Mouse (Mus musculus) hindbrain, embryonic 15.5 days (tissue): ENCODE measurements around the gene Pnkd. TPM values are rescaled to one million over a fixed set of nuclear protein-coding genes. Genes with fewer than 3 reads are reported as not detected.

Source experiments
- ATAC-seq: fragments of 200-750 bp; cut with Nextera tagmentation; 2 replicates; pipeline ENCODE4 v1.8.0; 2017; ENCODE audit warnings: low read depth, moderate number of reproducible peaks, moderate TSS enrichment; ENCODE audit not compliant: low FRiP score
- H3K27ac ChIP-seq: fragments of 300-500 bp; sonication (generic); replicated peaks from 2 replicates; pipeline ENCODE4 v1.5.1; 2015; ENCODE audit warnings: mild to moderate bottlenecking, inconsistent platforms
- H3K27me3 ChIP-seq: fragments of 300-500 bp; sonication (generic); 2 replicates; pipeline ENCODE4 v1.6.1; 2015; ENCODE audit warnings: control low read depth, inconsistent platforms
- H3K36me3 ChIP-seq: fragments of 300-500 bp; sonication (generic); 2 replicates; pipeline ENCODE4 v1.6.1; 2015; ENCODE audit warnings: control low read depth, inconsistent platforms
- H3K4me1 ChIP-seq: fragments of 300-500 bp; sonication (generic); replicated peaks from 2 replicates; pipeline ENCODE4 v1.6.1; 2015; ENCODE audit warnings: control low read depth, inconsistent platforms
- H3K4me2 ChIP-seq: fragments of 300-500 bp; sonication (generic); 2 replicates; pipeline ENCODE4 v1.6.1; 2015; ENCODE audit warnings: moderate library complexity, mild to moderate bottlenecking, inconsistent platforms
- H3K4me3 ChIP-seq: fragments of 300-500 bp; sonication (generic); 2 replicates; pipeline ENCODE4 v1.5.1; 2015; ENCODE audit warnings: mild to moderate bottlenecking, inconsistent platforms
- H3K9ac ChIP-seq: fragments of 300-500 bp; sonication (generic); 2 replicates; pipeline ENCODE4 v1.6.1; 2015; ENCODE audit warnings: inconsistent platforms
- H3K9me3 ChIP-seq: fragments of 300-500 bp; sonication (generic); 2 replicates; pipeline ENCODE4 v1.6.1; 2016; ENCODE audit warnings: control low read depth, inconsistent platforms
- WGBS: fragments of 180-500 bp; shearing (Covaris S2); methylation state at CpG from one replicate; pipeline ENCODE4 v1.1.7; 2015; 5-methylcytosine and 5-hydroxymethylcytosine counted together
- polyA plus RNA-seq: library from polyadenylated mRNA; unstranded; fragments of >200 nt; fragmentation: Nextera tagmentation; extraction: Ambion mirVana; gene quantifications from 2 replicates; pipeline ENCODE4 v1.2.1, GENCODE M21; 2015

The Pnkd gene
- polyA plus RNA-seq: 137 and 144 TPM in 2 replicates

DNA sequence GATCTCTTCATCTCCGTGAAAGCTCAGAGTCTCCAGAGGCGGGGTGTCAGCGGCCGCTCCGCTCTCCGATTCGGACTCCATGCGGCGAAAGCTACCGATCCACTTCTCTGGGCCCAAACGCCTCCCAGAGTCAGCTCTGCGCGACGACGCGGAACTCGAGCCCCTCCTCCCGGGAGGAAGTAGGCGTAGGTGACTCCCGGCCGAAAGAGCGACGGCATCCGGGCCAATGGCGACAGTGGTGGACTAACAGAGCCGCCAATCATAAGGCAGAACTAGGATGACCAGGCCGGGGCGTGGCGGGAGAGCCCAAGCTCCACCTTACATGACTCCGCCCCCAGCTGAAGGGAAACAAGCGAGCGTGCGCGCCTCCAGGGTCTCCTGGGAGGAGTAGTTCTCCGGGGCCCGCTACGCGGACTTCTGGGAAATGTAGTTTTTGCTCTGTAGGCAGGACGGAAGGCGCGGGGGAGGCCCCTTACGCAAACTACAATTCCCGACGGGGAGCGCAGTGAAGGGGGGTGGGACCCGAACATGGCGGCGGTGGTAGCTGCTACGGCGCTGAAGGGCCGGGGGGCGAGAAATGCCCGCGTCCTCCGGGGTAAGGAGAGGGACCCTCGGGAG lies at the start of gene Pnkd, which contains the start of gene Aamp:
Gene Pnkd (plus strand): TSS at position 388 of the 618 bp plus-strand sequence.
Gene Aamp (minus strand): TSS at position 196 of the 618 bp plus-strand sequence.
- under 1% methylated on average over 56 of the region's 56 CpGs for WGBS
- ATAC-seq: peak; percentile 97
- peak within 1 kb of the TSS; percentile 87 for H3K4me2 ChIP-seq
- no peaks in the 10 kb centered on the region for H3K9me3 ChIP-seq
- peaks cover 38% of the 10 kb centered on the region for H3K4me1 ChIP-seq
- H3K9ac ChIP-seq: peak within 1 kb of the TSS; percentile 81
- peaks cover 25% of the 10 kb centered on the region for H3K36me3 ChIP-seq
- no peaks in the 10 kb centered on the region for H3K27me3 ChIP-seq
- H3K27ac ChIP-seq: peak within 1 kb of the TSS; percentile 83
- H3K4me3 ChIP-seq: peak within 1 kb of the TSS; percentile 86

DNA sequence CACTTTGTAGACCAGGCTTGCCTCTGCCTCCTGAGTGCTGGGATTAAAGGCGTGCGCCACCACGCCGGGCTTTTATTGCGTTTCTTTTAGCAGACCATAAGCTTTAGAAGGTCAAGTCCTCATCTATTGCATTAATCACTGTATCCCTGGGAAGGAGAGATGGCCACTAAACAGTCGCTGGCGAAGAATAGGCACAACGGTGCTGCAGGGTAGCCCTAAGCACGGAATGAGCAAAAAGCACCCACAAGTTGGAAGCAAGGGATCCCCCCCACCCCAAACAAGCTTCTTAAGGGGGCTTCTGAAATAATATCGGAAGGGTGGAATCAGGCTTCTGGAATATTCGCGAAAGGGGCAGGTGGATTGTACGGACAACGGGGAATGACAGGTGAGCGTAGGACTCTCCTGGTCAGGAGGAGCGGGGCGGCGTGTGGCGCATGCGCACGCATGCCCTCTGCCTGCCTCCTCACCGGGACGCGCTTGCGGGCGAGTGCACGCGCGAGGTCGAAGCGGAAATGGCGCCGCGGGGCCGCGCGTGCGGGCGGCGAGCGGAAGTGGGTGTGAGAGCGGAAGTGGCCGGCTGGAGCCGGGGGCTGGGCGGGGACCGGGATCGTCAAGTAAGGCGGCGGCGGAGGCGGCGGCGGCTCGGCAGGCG lies 48.7 kb upstream of the Pnkd start, which contains the start of gene Arpc2:
Gene Arpc2 (plus strand): TSS at position 147 of the 652 bp plus-strand sequence.
- Histone ChIP-seq H3K4me3 (peak within 1 kb of the TSS; percentile 98), H3K27ac (peak within 1 kb of the TSS; percentile 93), H3K9ac (peak within 1 kb of the TSS; percentile 99), H3K36me3 (no peaks in the 10 kb centered on the region), H3K27me3 (no peaks in the 10 kb centered on the region), H3K4me1 (peaks cover 39% of the 10 kb centered on the region), H3K4me2 (peak within 1 kb of the TSS; percentile 74), H3K9me3 (no peaks in the 10 kb centered on the region)
- ATAC-seq: peak; percentile 94
- WGBS: 2% methylated on average over 43 of the region's 55 CpGs

DNA sequence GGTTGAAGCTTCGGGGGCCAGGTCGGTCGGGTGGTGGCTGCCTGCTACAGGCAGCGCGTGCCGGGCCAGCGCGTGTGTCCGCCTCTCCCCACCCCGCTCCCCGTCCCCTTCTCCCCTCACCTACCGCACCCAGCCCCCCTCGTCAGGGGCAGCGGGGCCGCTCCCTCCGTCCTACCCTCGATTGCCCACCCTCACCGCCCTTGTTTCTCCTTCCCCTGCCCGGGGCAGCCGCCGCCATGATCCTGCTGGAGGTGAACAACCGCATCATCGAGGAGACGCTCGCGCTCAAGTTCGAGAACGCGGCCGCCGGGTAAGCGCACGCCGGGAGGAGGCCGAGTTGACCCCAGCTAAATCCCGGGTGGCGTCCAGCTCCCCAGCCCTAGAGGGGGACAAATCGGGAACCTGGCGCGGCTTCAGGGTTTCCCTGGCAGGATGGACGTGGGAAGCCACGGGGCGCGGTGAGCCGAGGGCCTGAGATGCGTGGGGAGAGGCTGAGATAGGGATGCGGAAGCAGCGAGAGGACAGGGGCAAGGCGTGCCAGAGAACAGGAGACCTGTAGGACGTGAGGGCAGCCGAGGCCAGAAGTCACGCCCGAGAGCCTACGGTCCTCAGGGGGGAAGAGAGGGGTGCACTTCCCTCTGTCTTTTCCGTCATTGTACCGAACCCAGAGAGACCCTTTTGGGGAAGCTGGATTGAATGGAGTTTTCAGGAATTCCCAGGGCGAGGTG lies 48.0 kb upstream of the Pnkd start:
- Histone ChIP-seq H3K9ac (peak overlapping the region; percentile 99), H3K27me3 (no peaks in the 10 kb centered on the region), H3K27ac (peak overlapping the region; percentile 93), H3K9me3 (no peaks in the 10 kb centered on the region), H3K4me3 (peak overlapping the region; percentile 98), H3K4me2 (peak overlapping the region; percentile 74), H3K36me3 (no peaks in the 10 kb centered on the region), H3K4me1 (peaks cover 40% of the 10 kb centered on the region)
- ATAC-seq: peak; percentile 82
- under 1% methylated on average over 41 of the region's 57 CpGs for WGBS

DNA sequence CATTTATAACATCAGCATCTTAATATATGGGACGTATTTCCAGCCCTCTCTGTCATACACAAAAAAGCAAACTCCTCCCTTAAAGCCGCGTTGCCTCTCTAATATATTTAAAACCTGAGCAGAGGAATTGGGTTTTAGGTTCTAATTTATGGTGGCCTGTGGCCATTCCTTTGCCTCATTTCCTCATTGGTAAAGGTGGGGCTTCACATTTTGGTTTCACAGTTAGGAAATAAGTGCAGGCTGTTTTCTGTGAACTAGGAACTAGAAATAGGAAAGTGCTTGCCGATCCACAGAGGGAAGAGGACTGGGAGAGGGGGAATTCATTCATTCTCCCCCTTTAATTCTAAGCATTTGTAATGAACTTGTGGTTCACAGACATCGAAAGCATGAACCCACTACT lies 47.1 kb upstream of the Pnkd start:
- no peak overlapping the region; the same call in 1 of the 2 replicates for H3K27ac ChIP-seq
- WGBS: 46% methylated on average over 5 of the region's 5 CpGs
- no peak for ATAC-seq
- peaks cover 40% of the 10 kb centered on the region for H3K4me1 ChIP-seq
- H3K36me3 ChIP-seq: no peaks in the 10 kb centered on the region
- H3K9ac ChIP-seq: peak overlapping the region; percentile 99
- no peaks in the 10 kb centered on the region for H3K27me3 ChIP-seq
- no peaks in the 10 kb centered on the region for H3K9me3 ChIP-seq
- peak overlapping the region; percentile 98 for H3K4me3 ChIP-seq
- peak overlapping the region; percentile 74 for H3K4me2 ChIP-seq

DNA sequence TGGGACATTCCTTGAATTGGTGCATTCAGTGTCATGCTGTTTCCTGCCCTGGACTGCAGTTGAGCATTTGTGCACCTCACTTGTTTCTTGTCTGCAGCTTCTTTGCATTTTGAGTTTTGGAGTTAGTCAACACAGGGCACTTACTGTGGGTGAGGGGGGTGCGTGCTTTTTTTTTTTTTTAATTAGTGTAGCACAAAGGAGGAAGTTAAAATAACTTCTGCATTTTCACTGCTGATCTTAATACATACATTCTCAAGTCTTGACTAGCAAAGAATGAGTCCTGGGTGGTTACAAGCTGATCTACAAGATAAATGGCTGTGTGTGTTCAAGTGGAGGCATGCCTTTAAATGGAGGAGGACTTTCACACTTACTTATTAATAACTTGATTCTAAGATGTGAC lies 46.6 kb upstream of the Pnkd start:
- Histone ChIP-seq H3K9ac (peak overlapping the region; percentile 99; the same call in 1 of the 2 replicates), H3K27ac (no peak overlapping the region), H3K27me3 (no peaks in the 10 kb centered on the region), H3K4me3 (peak overlapping the region; percentile 98), H3K9me3 (no peaks in the 10 kb centered on the region), H3K4me1 (peaks cover 40% of the 10 kb centered on the region), H3K4me2 (peak overlapping the region; percentile 74), H3K36me3 (no peaks in the 10 kb centered on the region)
- WGBS: 67% methylated on average over 1 of the region's 1 CpGs
- no peak for ATAC-seq

DNA sequence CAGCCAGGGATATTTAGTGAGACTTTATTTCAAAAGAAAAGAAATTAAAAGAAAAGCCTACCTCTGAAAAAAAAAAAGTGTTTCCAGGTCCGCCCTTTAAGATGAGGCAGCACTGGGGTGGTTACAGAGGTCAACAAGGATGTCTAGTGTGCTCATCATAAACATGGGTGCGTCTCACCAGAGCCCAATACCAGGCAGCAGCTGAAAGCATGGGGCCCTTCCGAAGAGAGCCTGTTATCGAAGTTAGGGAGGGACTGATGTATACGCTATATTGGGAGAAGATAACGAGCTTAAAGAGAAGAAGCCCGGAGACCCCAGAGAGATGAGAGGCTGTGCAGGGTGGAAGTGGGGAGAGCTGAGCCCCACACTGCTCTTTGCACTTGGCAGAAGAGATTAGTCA lies 45.6 kb upstream of the Pnkd start:
- H3K4me3 ChIP-seq: no peak overlapping the region
- no peak overlapping the region for H3K9ac ChIP-seq
- H3K4me2 ChIP-seq: peak overlapping the region; percentile 74
- no peak for ATAC-seq
- H3K9me3 ChIP-seq: no peaks in the 10 kb centered on the region
- no peaks in the 10 kb centered on the region for H3K36me3 ChIP-seq
- no peak overlapping the region for H3K27ac ChIP-seq
- H3K4me1 ChIP-seq: peaks cover 40% of the 10 kb centered on the region
- H3K27me3 ChIP-seq: no peaks in the 10 kb centered on the region
- WGBS: 69% methylated on average over 7 of the region's 7 CpGs

DNA sequence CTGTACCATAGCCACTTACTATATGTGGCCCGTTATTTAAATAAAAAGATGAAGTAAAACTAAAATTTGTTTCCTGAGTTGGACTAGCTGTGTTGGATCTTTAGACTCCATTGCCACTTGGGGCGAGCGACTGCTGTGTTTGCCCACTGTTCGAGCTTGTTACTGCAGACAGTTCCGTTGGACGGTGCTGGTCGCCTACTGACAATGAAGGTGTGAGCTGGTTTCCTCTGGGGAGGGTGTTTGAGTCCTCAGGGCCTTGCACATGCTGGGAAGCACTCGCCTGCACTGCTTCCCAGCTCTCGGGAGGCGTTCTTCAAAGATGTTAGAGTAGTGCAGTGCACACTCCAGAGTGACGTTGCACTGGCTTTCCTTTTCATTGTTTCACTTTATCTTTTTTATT lies 45.1 kb upstream of the Pnkd start:
- 0 out of 2 replicates have a peak overlapping the region, but pooled peaks have one; percentile 4 for H3K9ac ChIP-seq
- no peaks in the 10 kb centered on the region for H3K27me3 ChIP-seq
- peaks cover 40% of the 10 kb centered on the region for H3K4me1 ChIP-seq
- no peak overlapping the region for H3K27ac ChIP-seq
- WGBS: 64% methylated on average over 11 of the region's 11 CpGs
- H3K4me3 ChIP-seq: no peak overlapping the region
- no peak for ATAC-seq
- peak overlapping the region; percentile 74 for H3K4me2 ChIP-seq
- H3K9me3 ChIP-seq: no peaks in the 10 kb centered on the region
- H3K36me3 ChIP-seq: no peaks in the 10 kb centered on the region

DNA sequence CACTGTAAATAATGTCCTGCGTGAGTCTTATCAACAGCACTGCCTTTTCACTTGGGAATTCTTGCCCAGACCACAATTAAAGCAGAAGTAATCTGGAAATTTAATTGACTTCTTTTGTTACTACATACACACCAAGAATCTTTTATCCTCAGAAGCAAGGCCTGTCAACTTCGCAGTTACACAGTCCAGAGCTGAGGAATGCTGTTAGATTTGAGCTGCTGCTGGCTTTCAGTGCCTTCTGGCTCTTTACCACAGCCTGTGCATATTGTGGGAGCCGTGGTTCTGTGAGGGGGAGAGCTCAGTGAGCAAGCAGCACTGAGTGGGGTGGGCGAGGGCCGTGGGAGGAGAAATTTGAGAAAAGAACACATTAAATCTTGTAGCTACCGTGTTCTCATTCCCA lies 44.4 kb upstream of the Pnkd start:
- WGBS: 65% methylated on average over 6 of the region's 6 CpGs
- H3K9ac ChIP-seq: no peak overlapping the region
- H3K36me3 ChIP-seq: no peaks in the 10 kb centered on the region
- no peak overlapping the region for H3K4me3 ChIP-seq
- H3K27ac ChIP-seq: 0 out of 2 replicates have a peak overlapping the region, but pooled peaks have one; percentile 3
- no peaks in the 10 kb centered on the region for H3K27me3 ChIP-seq
- 0 out of 2 replicates have a peak overlapping the region, but pooled peaks have one; percentile 9 for H3K4me2 ChIP-seq
- H3K4me1 ChIP-seq: peaks cover 40% of the 10 kb centered on the region
- ATAC-seq: no peak
- H3K9me3 ChIP-seq: no peaks in the 10 kb centered on the region

DNA sequence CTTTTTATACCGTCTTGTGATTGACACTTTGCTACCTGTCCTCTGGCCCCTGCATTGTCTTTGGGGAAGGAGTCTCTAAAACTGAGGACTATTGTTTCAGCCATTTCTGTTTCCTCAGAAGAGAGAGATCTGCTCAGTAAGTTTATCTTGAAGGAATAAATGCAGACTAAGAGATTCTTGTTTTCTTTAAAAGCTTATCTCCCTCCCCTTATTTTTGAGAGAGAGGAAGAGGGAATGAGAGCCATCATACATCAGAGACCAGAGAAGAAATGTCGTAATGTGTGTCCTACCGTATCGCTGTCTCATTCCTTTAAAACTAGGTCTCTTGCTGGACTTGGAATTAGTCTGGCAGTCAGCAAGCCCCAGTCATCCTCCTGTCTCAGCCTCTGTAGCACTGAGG lies 43.9 kb upstream of the Pnkd start:
- WGBS: 82% methylated on average over 4 of the region's 4 CpGs

DNA sequence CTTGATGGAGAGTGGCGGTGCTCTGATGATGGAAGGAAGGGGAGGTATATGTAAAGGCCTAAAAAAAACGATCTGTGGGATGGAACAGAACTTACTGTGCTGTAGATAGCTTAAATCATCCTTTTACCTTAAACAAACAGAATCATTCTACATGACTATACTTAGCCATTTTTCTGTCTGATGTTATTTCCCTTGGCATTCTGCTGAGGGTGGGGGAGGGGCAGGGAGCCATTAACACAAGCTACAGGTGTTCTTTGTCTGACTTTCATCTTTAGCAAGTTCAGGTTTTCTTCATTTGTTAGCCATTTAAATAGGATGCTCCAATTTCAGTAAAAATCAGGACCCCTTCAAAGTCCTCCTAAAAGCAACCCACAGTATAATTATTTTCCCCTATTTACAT lies 39.2 kb upstream of the Pnkd start:
- no peak for ATAC-seq
- Histone ChIP-seq H3K27ac (no peak overlapping the region), H3K4me1 (peaks cover 7% of the 10 kb centered on the region), H3K36me3 (peaks cover 20% of the 10 kb centered on the region), H3K9me3 (no peaks in the 10 kb centered on the region), H3K9ac (no peak overlapping the region), H3K4me3 (no peak overlapping the region), H3K4me2 (no peak overlapping the region), H3K27me3 (no peaks in the 10 kb centered on the region)
- 87% methylated on average over 2 of the region's 2 CpGs for WGBS

More for the DNA sequence above, 43.9 kb upstream of the Pnkd start:
- Histone ChIP-seq H3K4me2 (no peak overlapping the region), H3K9me3 (no peaks in the 10 kb centered on the region), H3K9ac (no peak overlapping the region), H3K27ac (0 out of 2 replicates have a peak overlapping the region, but pooled peaks have one; percentile 3), H3K27me3 (no peaks in the 10 kb centered on the region), H3K4me1 (peaks cover 40% of the 10 kb centered on the region), H3K36me3 (no peaks in the 10 kb centered on the region), H3K4me3 (no peak overlapping the region)
- ATAC-seq: no peak

DNA sequence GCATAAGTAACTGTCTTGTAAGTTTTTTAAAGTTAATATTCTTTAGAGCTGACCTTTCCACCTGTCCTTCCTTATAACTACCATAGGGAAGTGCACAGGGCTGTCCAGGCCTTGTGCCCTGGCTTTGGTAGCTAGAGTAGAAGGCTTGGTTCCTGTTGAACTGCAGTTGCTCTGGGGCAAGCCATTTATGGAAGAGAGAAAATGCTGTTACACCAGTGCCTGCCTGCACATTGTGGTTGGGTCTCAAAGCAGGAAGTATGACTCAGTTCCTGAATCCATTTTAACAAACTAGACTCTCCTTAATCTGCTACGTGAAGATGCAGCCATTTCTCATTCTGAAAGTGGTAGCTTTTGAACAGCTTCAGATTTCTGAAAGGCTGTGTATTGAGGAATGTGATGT lies 35.9 kb upstream of the Pnkd start:
- H3K4me1 ChIP-seq: no peaks in the 10 kb centered on the region
- peaks cover 49% of the 10 kb centered on the region for H3K36me3 ChIP-seq
- H3K4me2 ChIP-seq: no peak overlapping the region
- ATAC-seq: no peak
- H3K27ac ChIP-seq: no peak overlapping the region
- H3K9ac ChIP-seq: no peak overlapping the region
- no peaks in the 10 kb centered on the region for H3K27me3 ChIP-seq
- H3K4me3 ChIP-seq: no peak overlapping the region
- H3K9me3 ChIP-seq: no peaks in the 10 kb centered on the region
- WGBS: 83% methylated on average over 1 of the region's 1 CpGs
